Mouse (Mus musculus): ENCODE results near the gene Arhgef25. TPM values are rescaled to one million over a fixed set of nuclear protein-coding genes. Genes with fewer than 3 reads are reported as not detected.
"Not testable (repeated sequence)": the region's sequence is repeated elsewhere in the genome, so short reads cannot be mapped to it uniquely, and the experiment has no call there.

Arhgef25 gene
- polyA plus RNA-seq, 1 experiment from 2014 or later = not detected

DNA sequence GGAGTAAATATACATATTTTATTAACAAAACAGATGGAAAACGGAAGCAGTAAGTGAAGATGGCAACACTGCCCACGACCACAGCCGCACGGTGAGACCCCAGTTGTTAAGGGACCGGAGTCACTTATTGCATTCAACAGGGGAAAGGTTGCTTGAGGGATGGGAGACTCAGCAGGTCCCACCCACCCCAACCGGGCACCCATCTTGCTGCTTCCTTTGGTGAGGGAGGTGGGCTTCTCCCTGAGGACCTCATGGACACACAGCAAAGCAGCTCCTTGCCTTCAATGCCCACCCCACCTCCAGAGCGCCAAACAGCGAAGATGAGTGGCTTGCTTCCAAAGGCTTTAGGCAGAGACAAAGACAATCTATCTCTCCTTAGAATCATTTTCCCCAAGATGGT is 7.2 kb upstream of the Arhgef25 start:
- Histone ChIP-seq H3K36me3 (ENCODE audit: inconsistent target) (peaks cover 28% of the 10 kb centered on the region), H3K4me3 (ENCODE audit: inconsistent target) (no peak overlapping the region), H3K79me2 (ENCODE audit: inconsistent target) (no peaks in the 10 kb centered on the region), H3K27ac (no peak overlapping the region)
- 90% methylated on average over 8 of the region's 8 CpGs for WGBS (ENCODE audit: missing documents)

DNA sequence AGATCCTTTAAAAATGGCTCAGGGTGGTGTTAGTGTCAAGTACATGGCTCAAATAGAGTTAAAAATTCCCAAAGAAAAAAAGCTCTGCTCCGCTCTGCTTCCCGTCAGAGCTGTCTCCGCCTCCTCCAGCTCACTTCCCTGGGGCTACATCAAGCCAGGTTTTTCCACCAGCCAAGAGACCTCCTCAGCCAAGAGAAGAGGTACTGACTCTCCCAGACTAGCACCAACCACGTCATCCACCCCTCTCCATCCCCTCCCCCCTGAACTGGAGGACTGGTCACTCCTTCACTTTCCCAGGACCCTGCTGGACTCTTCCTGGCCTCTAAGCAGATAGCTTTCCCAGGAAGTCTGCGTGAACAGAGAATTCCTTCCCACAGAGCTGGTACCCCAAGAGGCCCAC is 6.5 kb upstream of the Arhgef25 start:
- H3K4me3 ChIP-seq (ENCODE audit: inconsistent target) = no peak overlapping the region
- H3K36me3 ChIP-seq (ENCODE audit: inconsistent target) = peaks cover 28% of the 10 kb centered on the region
- H3K27ac ChIP-seq = no peak overlapping the region
- WGBS (ENCODE audit: missing documents) = 86% methylated on average over 4 of the region's 5 CpGs
- H3K79me2 ChIP-seq (ENCODE audit: inconsistent target) = no peaks in the 10 kb centered on the region

DNA sequence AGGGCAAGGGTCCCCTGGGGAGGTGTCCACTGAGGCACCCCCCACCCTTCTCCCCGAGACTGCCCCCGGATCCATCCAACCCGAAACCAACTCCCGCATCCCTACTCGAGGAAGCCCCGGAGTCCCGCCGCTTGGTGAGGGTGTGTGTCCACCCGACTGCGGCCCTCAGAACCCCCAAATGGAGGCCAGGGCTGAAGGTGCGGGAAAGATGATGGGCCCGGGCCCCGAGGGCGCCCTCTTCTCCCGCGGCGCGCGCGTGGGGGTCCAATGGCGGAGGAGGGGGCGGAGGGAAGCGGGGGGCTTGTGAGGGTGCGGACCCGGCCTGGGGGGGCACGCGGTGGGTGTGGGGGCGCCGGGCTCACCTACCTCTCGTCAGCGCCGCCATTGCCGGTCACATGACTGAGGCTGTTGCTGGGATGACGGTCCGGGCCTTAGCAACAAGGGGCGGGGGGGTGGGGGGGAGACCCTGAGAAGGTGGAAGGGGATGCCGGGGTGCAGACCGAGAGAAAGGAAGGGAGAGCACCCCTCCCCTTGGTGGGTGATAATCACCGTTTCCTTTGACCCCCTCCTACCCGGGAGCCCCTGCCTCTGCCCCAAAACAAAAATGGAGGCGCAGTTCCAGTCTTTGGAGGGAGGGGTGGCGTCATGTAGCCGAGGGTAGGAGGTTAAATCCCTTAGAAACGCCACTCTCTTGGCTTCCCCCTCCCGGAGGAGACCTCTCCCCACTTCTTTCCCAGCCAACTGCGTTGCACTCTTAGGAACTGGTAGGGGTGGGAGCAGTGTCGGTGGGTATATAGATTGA is 5.6 kb upstream of the Arhgef25 start, which contains the start of gene Dtx3:
Gene Dtx3, minus strand, starts transcription at position 401 of the 802 bp plus-strand sequence.
- WGBS (ENCODE audit: missing documents) = 8% methylated on average over 33 of the region's 47 CpGs
- H3K4me3 ChIP-seq (ENCODE audit: inconsistent target) = peak within 1 kb of the TSS; percentile 66
- H3K79me2 ChIP-seq (ENCODE audit: inconsistent target) = no peaks in the 10 kb centered on the region
- peaks cover 21% of the 10 kb centered on the region for H3K36me3 ChIP-seq (ENCODE audit: inconsistent target)
- peak within 1 kb of the TSS; percentile 37 for H3K27ac ChIP-seq

DNA sequence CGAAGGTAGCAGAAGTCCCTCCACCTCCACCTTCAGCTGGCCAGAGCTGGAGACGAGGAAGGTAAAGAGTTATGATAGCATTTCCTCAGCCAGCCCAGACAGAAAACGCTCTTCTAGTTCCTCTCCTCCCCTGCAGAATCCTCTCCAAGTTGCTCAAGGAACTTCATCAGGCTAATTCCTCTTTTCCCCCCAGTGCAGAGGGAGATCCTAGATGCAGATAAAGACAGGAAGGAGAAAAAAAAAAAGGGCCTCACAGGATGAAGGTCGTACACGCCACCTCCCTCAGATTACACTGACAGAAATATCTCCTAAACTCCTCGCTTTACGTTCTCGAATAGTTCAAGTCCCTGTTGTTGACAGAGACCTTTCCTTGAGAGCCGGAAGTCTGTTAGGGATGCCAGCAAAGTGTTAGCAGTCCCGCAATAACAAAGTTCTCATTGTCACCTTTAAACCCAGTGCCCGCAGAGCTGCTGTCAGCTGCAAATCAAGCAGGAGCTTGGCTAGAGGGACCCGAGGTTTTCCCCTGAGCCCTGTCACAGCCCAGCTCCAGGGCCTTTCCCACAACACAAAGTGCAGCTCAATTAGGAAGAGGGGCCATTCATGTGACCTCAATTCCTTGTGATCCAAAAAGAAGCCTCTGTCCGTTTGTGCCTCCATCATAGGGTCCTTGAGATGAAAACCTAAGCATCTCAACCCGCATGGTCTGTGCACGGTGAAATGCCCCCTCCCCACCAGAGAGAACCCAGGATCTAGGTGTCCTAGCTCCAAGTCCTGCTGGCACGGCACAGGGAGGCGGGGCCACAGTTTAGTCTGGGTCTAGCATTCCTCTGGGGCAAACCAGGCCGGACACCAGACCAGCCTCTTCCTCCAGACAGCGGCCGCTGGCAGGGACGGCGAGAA is 4.8 kb upstream of the Arhgef25 start:
- WGBS (ENCODE audit: missing documents) = 2% methylated on average over 22 of the region's 22 CpGs
- peaks cover 13% of the 10 kb centered on the region; the same call in 1 of the 2 replicates for H3K36me3 ChIP-seq (ENCODE audit: inconsistent target)
- H3K27ac ChIP-seq = peak overlapping the region; percentile 37
- peak overlapping the region; percentile 66 for H3K4me3 ChIP-seq (ENCODE audit: inconsistent target)
- H3K79me2 ChIP-seq (ENCODE audit: inconsistent target) = no peaks in the 10 kb centered on the region

DNA sequence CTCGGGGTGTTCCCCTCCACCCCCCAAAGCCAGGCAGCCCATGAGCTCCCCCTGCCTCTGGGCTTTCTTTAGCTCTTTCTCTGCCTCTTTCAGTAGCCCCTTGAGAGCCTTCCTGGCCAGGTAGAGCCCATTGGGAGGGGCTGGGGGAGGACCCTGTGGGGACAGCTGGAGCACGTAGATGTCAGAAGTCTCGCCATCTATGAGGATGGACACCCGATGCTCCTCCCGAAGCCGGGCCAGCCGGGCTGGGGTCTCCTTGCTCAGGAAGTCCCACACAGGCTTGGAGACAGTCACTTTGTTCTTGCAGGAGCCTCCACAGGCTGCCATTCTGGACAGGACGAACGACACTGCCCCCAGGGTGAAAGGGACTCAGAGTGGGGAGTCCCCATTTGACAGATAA is 3.1 kb upstream of the Arhgef25 start:
- 90% methylated on average over 8 of the region's 9 CpGs for WGBS (ENCODE audit: missing documents)
- Histone ChIP-seq H3K27ac (no peak overlapping the region), H3K4me3 (ENCODE audit: inconsistent target) (no peak overlapping the region), H3K79me2 (ENCODE audit: inconsistent target) (no peaks in the 10 kb centered on the region), H3K36me3 (ENCODE audit: inconsistent target) (no peaks in the 10 kb centered on the region)

DNA sequence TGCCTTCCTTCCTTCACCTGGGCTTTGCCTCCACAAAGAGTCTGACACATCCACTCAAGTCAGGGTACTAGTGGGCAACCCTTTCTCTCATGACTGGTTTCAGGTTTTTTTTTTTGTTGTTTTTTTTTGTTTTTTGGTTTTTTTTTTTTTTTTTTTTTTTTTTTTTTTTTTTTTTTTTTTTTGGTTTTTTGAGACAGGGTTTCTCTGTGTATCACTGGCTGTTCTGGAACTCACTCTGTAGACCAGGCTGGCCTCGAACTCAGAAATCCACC is 2.1 kb upstream of the Arhgef25 start:
- 100% methylated on average over 1 of the region's 1 CpGs for WGBS (ENCODE audit: missing documents)
- not testable (repeated sequence) for H3K4me3 ChIP-seq (ENCODE audit: inconsistent target); H3K27ac ChIP-seq; H3K36me3 ChIP-seq (ENCODE audit: inconsistent target); H3K79me2 ChIP-seq (ENCODE audit: inconsistent target)

DNA sequence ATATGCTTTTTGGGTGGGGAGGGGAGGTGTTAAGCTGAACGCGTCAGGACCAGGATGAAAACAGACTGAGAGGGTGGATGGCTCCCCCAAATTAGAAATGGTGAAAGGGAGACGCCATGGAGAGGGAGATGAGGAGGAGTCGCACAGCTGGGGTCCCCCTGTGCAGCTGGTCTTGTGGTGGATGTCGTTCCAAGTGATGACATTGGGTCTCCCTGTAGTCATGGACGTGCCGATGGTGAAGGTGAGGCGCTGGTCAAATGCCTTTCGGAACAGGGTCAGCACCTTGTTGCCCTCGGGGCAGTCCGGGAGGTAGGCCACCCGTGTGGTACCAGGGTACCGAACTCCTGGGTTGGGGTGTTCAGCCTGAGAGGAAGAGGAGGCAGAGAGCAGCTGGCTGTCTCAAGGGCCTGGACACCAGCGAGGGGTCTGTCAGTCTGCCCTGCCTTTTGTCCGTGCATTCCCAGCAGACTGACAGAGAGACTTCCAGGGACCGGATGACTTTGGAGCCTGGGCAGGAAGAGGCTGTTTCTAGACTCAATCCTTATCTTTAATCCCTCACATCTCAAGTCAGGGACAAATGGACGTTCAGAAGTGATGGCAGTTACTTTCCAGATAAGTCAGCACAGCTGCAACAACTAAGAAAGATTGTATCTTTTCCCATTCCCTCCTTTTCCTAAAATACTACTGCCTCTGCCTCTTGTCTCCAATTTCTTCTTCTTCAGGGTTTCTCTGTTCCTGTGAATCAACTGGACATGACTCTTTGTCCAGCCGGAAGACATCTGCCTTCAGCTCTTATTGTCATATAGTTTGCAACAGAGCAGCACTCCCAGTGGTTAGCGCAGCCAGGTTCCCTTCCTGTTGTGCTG is 1.5 kb upstream of the Arhgef25 start:
- no peak overlapping the region for H3K27ac ChIP-seq
- 93% methylated on average over 19 of the region's 19 CpGs for WGBS (ENCODE audit: missing documents)

DNA sequence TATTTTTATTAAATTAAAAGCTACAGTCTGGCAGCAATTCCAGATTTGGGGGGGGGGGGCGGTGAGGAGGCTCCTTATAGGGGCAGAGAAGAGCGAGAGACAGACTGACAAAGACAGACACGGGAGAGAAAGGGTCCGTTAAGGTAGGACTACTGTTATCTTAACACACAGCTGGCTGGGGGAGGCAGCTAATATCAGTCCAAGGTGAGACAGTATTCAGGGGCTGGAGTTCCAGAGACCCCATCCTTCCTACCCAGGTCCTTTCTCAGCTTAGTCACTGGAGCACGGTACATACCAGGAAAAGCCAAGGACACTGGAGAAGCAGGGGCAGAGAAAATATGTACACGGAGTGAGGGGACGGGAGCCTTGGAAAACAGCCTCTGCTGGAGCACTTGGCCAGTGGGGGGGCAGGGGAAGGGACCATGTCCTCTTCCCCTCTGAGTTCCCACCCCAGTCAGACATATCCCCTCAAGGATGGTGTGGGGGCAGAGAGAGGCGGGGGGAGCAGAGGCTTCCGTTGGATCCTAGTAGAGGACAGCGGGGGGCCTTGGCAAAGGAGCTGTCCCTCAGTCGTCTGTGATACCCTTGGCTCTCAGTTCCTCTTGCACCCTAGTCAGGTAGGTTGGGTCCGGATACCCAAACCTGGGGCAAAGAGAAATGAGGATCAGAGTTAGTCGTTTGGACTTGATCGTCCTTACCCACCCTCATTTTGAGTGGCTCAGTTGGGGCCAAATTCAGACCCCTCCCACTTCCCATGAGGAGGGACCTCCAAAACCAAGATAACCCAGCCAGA is 711 bp upstream of the Arhgef25 start:
- H3K36me3 ChIP-seq (ENCODE audit: inconsistent target) = no peaks in the 10 kb centered on the region
- H3K79me2 ChIP-seq (ENCODE audit: inconsistent target) = no peaks in the 10 kb centered on the region
- no peak overlapping the region for H3K27ac ChIP-seq
- H3K4me3 ChIP-seq (ENCODE audit: inconsistent target) = no peak overlapping the region
- whole genome bisulfite sequencing (ENCODE audit: missing documents) = 94% methylated on average over 14 of the region's 14 CpGs

More for the DNA sequence above, 1.5 kb upstream of the Arhgef25 start:
- H3K4me3 ChIP-seq (ENCODE audit: inconsistent target) = no peak overlapping the region
- no peaks in the 10 kb centered on the region for H3K79me2 ChIP-seq (ENCODE audit: inconsistent target)
- H3K36me3 ChIP-seq (ENCODE audit: inconsistent target) = no peaks in the 10 kb centered on the region

DNA sequence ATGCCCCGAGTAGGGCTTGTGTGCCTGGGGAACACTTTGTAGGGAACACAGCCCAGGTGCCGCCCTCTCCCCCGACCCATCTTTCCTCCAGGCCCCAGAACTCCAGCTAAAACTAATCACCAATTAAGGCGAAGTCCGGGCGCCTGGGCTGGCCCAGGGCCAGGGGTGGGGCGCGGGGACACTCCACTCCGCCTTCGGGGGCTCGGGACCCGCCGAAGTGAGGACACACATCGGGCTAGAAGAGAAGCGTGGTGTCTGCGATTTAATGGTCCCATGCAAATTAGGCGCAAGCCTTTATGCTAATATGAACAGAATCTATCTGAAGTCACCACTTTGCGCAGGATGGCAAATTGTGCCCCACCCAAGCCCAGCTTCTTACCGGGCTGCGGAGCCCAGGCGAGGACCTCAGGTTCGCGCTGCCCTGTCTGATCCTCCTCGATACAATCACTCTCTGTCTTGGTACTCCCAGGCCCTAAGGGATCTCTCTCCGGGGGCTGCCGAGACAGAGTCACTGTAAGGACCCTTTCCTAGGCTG is 700 bp downstream of the Arhgef25 start:
- Histone ChIP-seq H3K4me3 (ENCODE audit: inconsistent target) (no peak overlapping the region), H3K79me2 (ENCODE audit: inconsistent target) (no peaks in the 10 kb centered on the region), H3K36me3 (ENCODE audit: inconsistent target) (no peaks in the 10 kb centered on the region), H3K27ac (no peak overlapping the region)
- WGBS (ENCODE audit: missing documents) = 3% methylated on average over 25 of the region's 26 CpGs

DNA sequence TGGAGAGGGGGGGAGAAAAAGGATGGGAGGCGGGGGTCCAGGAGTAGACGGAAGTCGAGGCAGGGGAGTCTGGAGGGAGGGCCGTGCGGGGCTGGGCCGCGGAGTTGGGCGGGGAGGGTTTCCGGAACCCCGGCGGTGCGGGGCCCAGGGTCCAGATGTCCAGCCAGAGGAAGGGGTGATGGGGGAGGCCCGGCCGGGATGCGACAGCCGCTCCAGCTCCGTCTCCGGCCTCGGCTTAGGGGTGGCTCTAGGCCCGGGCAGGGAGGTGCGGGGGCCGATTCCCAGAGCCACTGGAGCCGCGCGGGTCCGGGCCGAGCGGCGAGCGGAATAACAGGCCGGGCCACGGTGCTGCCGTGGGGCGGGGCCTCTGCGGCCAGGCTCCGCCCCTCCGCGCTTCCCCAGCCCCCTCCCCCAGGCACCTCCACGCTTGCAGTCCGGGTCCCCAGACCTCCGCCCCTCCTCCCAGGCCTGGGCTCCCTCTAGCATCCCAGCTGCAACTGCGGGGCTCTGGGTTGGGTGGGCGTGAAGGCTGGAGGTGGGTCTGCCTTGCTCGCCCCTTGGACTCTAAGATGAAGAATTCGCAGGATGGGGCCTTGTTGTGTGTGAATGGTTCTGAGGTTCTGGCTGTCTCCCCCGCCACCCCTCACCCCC is 1.3 kb downstream of the Arhgef25 start:
- no peaks in the 10 kb centered on the region for H3K36me3 ChIP-seq (ENCODE audit: inconsistent target)
- WGBS (ENCODE audit: missing documents) = 1% methylated on average over 44 of the region's 46 CpGs
- no peak overlapping the region for H3K4me3 ChIP-seq (ENCODE audit: inconsistent target)
- H3K27ac ChIP-seq = no peak overlapping the region
- no peaks in the 10 kb centered on the region for H3K79me2 ChIP-seq (ENCODE audit: inconsistent target)

DNA sequence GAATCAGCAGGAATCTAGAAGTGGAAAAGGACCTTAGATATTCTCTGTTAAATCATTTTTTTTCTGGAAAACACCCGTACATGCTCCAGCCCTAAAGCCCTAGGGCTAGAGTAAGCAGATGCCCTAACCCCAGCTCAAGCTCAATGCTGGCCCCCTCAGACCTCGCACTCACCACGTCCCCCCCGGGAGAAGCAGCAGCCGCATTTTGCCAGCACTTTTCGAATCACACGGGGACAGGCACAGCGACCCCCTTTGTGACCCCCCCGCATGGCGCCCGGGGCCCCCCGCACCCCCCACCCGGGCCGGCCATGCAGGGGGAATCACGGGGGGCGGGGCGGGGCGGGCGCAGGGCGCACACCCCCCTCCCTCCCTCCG is 1.8 kb downstream of the Arhgef25 start:
- WGBS (ENCODE audit: missing documents) = 2% methylated on average over 11 of the region's 21 CpGs
- Histone ChIP-seq H3K79me2 (ENCODE audit: inconsistent target) (no peaks in the 10 kb centered on the region), H3K4me3 (ENCODE audit: inconsistent target) (no peak overlapping the region), H3K27ac (no peak overlapping the region), H3K36me3 (ENCODE audit: inconsistent target) (no peaks in the 10 kb centered on the region)

DNA sequence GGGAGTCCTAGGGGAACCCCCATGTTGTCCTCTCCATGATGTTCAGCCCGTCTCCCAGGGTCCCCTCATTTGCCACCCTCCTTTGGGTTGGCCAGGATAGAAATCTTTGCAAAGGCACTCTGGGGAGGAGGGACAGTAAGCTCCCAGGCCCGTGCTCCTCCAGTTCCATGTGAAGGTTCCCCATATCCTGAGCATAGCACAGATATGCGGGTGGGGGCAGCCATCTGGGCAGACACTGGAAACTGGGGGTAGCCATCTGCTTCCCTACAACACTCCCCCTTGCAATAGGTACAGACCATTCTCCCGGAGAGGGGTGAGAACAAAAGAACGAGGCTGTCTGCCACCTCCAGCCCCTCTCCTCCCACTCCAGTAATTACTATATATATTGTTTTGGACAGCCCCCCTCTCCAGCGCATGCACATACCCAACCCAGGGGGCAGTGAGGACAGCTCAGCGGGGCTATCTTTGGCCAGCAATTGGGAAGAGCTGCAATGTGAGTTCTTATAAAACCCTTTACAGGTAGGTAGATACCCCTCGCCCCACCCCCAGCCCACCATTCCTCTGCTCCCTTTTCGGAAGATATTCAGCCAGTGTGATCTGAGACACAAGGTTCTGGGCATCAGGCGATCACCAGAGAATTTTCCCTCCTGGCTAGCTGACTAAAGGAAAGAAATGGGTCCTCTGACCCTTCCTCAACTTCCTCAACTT is 2.4 kb downstream of the Arhgef25 start:
- Histone ChIP-seq H3K27ac (no peak overlapping the region), H3K36me3 (ENCODE audit: inconsistent target) (no peaks in the 10 kb centered on the region), H3K79me2 (ENCODE audit: inconsistent target) (no peaks in the 10 kb centered on the region), H3K4me3 (ENCODE audit: inconsistent target) (no peak overlapping the region)
- 79% methylated on average over 10 of the region's 10 CpGs for WGBS (ENCODE audit: missing documents)

DNA sequence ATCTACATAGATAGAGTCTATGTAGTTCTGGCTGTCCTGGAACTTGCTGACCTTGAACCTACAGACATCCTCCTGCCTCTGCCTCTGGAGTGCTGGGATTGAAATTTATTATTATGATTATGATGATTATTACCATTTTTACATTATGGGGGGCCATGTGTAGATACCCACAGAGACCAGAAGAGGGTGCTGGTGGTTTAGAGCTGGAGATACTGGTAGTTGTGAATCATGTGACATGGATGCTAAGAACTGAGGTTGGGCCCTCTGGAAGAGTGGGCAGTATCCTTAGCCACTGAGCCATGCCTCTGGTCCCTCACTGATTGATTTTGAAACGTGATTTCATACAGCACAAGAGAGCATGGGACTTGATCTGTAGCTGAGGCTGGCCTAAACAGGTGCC is 3.4 kb downstream of the Arhgef25 start:
- H3K4me3 ChIP-seq (ENCODE audit: inconsistent target) = no peak overlapping the region
- H3K79me2 ChIP-seq (ENCODE audit: inconsistent target) = no peaks in the 10 kb centered on the region
- H3K36me3 ChIP-seq (ENCODE audit: inconsistent target) = no peaks in the 10 kb centered on the region
- no peak overlapping the region for H3K27ac ChIP-seq
- WGBS (ENCODE audit: missing documents) = 100% methylated on average over 1 of the region's 1 CpGs

All from macrophage (primary cell).